Mouse (Mus musculus) limb, embryonic 11.5 days (tissue): ENCODE data around the gene Wdfy2. TPM values are rescaled to one million over a fixed set of nuclear protein-coding genes. Genes with fewer than 3 reads are reported as not detected.

Experiments
- ATAC-seq: fragments of 200-750 bp; cut with Nextera tagmentation; 2 replicates; pipeline ENCODE4 v1.8.0; 2017; ENCODE audit warnings: low read depth; ENCODE audit not compliant: insufficient number of reproducible peaks, low FRiP score, low TSS enrichment
- DNase-seq: peaks from one replicate; pipeline ENCODE4 v3.0.0-alpha.2; 2015; ENCODE audit warnings: low spot score
- H3K27ac ChIP-seq: fragments of 300-500 bp; sonication (generic); replicated peaks from 2 replicates; pipeline ENCODE4 v1.5.1; 2014; ENCODE audit warnings: low read depth, mild to moderate bottlenecking, low read length
- H3K27me3 ChIP-seq: fragments of 300-500 bp; sonication (generic); 2 replicates; pipeline ENCODE4 v1.6.1; 2014; ENCODE audit warnings: mild to moderate bottlenecking, low read length, mixed read lengths; ENCODE audit not compliant: control insufficient read depth, insufficient read depth
- H3K36me3 ChIP-seq: fragments of 300-500 bp; sonication (generic); 2 replicates; pipeline ENCODE4 v1.6.1; 2014; ENCODE audit warnings: mild to moderate bottlenecking, low read length, moderate library complexity, mixed read lengths; ENCODE audit not compliant: control insufficient read depth, insufficient read depth
- H3K4me1 ChIP-seq: fragments of 300-500 bp; sonication (generic); 2 replicates; pipeline ENCODE4 v1.6.1; 2014; ENCODE audit warnings: low read length, mixed read lengths; ENCODE audit not compliant: control insufficient read depth, insufficient read depth
- H3K4me2 ChIP-seq: fragments of 300-500 bp; sonication (generic); 2 replicates; pipeline ENCODE4 v1.6.1; 2014; ENCODE audit warnings: low read depth, mild to moderate bottlenecking, moderate library complexity; ENCODE audit not compliant: severe bottlenecking
- H3K4me3 ChIP-seq: fragments of 300-500 bp; sonication (generic); 2 replicates; pipeline ENCODE4 v1.5.1; 2014; ENCODE audit warnings: low read depth, low read length
- H3K9ac ChIP-seq: fragments of 300-500 bp; sonication (generic); 2 replicates; pipeline ENCODE4 v1.6.1; 2014; ENCODE audit warnings: mild to moderate bottlenecking, low read length
- H3K9me3 ChIP-seq: fragments of 300-500 bp; sonication (generic); 2 replicates; pipeline ENCODE4 v1.6.1; 2016; ENCODE audit warnings: low read length; ENCODE audit not compliant: control insufficient read depth
- WGBS: fragments of 180-500 bp; shearing (Covaris S2); extraction: QIAGEN DNeasy Blood & Tissue Kit; methylation state at CpG from one replicate; pipeline ENCODE4 v1.1.7; 2014; 5-methylcytosine and 5-hydroxymethylcytosine counted together
- polyA plus RNA-seq: library from polyadenylated mRNA; unstranded; fragments of >200 nt; fragmentation: Nextera tagmentation; extraction: Ambion mirVana; gene quantifications from 2 replicates; pipeline ENCODE4 v1.2.1, GENCODE M21; 2014

Gene Wdfy2
- polyA plus RNA-seq, 1 experiment from 2014 or later = 12.0 TPM

- Histone ChIP-seq H3K4me3 (no peak overlapping the region), H3K36me3 (no peaks in the 10 kb centered on the region), H3K4me1 (no peaks in the 10 kb centered on the region), H3K9ac (no peak overlapping the region), H3K27ac (no peak overlapping the region), H3K9me3 (no peaks in the 10 kb centered on the region; the same call in 1 of the 2 replicates), H3K4me2 (no peak overlapping the region), H3K27me3 (no peaks in the 10 kb centered on the region)
- no peak for DNase-seq
- WGBS = 49% methylated on average over 6 of the region's 6 CpGs
- ATAC-seq = no peak
Observed at GRCm38 (mm10) chr14:62850980-62851379, 13.5 kb downstream of the Wdfy2 start.

GRCm38 (mm10) chr14:62852840-62853239 lies 15.4 kb downstream of the Wdfy2 start:
- Histone ChIP-seq H3K9me3 (no peaks in the 10 kb centered on the region; the same call in 1 of the 2 replicates), H3K4me2 (no peak overlapping the region), H3K9ac (no peak overlapping the region), H3K27me3 (no peaks in the 10 kb centered on the region), H3K27ac (no peak overlapping the region), H3K4me3 (no peak overlapping the region), H3K36me3 (no peaks in the 10 kb centered on the region), H3K4me1 (no peaks in the 10 kb centered on the region)
- 71% methylated on average over 3 of the region's 3 CpGs for WGBS
- DNase-seq (no peak), ATAC-seq (no peak)

GRCm38 (mm10) chr14:62855077-62855835 lies 17.8 kb downstream of the Wdfy2 start:
- WGBS = 88% methylated on average over 18 of the region's 18 CpGs
- Histone ChIP-seq H3K27ac (no peak overlapping the region), H3K36me3 (no peaks in the 10 kb centered on the region), H3K27me3 (no peaks in the 10 kb centered on the region), H3K9ac (no peak overlapping the region), H3K4me2 (no peak overlapping the region), H3K4me1 (no peaks in the 10 kb centered on the region), H3K9me3 (no peaks in the 10 kb centered on the region), H3K4me3 (no peak overlapping the region)
- ATAC-seq (no peak), DNase-seq (no peak)

DNA sequence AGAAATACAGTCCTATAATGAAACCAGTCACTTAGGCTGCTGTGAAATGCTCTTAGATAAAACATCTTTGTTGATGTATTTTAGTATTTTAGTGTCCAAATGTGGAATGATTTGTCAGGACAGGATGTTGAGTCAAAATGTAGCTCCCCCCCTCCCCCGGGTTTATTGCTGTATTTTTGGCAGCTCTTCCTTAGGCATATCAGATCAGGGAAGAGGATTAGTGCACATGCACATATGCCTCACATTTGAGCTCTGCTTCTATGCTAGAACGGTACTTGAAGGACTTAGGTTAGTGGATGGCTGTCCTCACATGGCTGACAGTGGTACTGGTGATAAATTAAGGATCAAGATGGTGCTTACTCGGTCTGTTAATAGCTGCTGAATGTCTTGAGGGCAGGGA lies 18.4 kb downstream of the Wdfy2 start:
- WGBS = 81% methylated on average over 3 of the region's 3 CpGs
- ATAC-seq (no peak), DNase-seq (no peak)
- Histone ChIP-seq H3K4me1 (no peaks in the 10 kb centered on the region), H3K4me3 (no peak overlapping the region), H3K36me3 (no peaks in the 10 kb centered on the region), H3K9ac (no peak overlapping the region), H3K4me2 (no peak overlapping the region), H3K27ac (no peak overlapping the region), H3K27me3 (no peaks in the 10 kb centered on the region), H3K9me3 (no peaks in the 10 kb centered on the region)

DNA sequence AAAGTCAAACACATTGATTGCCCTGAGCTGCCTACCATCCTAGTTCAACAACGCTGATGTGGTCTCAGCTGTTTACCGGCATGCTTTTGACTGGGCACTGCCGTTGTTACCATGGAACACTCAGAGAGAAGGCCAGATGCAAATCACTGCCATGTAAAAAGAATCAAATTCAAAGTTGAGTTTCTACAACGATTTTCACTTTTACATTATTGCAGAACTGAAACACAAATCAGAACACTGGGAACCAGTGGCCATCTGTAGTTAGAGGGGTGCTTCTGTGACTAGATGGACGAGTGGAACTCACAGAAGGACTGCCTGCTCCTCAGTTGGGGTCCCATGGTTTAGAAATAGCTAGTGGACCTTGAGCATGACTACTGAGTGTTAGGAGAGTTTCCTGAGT lies 19.0 kb downstream of the Wdfy2 start:
- H3K36me3 ChIP-seq = no peaks in the 10 kb centered on the region
- no peak overlapping the region for H3K27ac ChIP-seq
- H3K27me3 ChIP-seq = no peaks in the 10 kb centered on the region
- H3K4me2 ChIP-seq = no peak overlapping the region
- H3K4me1 ChIP-seq = no peaks in the 10 kb centered on the region
- no peak for DNase-seq
- H3K9ac ChIP-seq = no peak overlapping the region
- WGBS = 87% methylated on average over 5 of the region's 5 CpGs
- H3K9me3 ChIP-seq = no peaks in the 10 kb centered on the region
- no peak overlapping the region for H3K4me3 ChIP-seq
- ATAC-seq = no peak

- no peak overlapping the region for H3K27ac ChIP-seq
- no peak overlapping the region for H3K9ac ChIP-seq
- H3K9me3 ChIP-seq = no peaks in the 10 kb centered on the region
- DNase-seq = no peak
- H3K4me3 ChIP-seq = no peak overlapping the region
- H3K4me1 ChIP-seq = no peaks in the 10 kb centered on the region
- 64% methylated on average over 4 of the region's 4 CpGs for WGBS
- H3K27me3 ChIP-seq = no peaks in the 10 kb centered on the region
- no peak for ATAC-seq
- H3K4me2 ChIP-seq = no peak overlapping the region
- no peaks in the 10 kb centered on the region for H3K36me3 ChIP-seq
Observed at GRCm38 (mm10) chr14:62857879-62858278, 20.4 kb downstream of the Wdfy2 start.

DNA sequence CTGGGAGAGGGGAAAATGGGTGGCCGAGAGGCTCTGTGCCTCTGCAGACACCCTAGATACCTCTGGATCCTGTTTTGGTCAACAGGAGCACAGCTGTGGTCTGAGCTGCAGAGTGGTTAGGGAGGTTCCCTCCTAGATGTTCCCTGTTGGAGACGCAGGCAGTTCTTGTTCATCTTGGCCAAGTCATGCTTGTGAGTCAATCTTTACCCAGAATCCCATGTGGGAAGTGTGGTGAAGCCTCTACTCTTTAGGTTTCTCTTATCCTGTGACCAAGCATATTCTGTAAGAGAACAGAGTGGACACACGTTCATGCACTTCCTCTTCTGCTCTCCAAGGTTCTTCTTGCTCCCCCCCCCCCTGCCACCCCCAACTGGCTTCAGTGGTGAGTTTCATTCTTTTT lies 20.8 kb downstream of the Wdfy2 start:
- no peak overlapping the region for H3K4me3 ChIP-seq
- no peak overlapping the region for H3K4me2 ChIP-seq
- no peaks in the 10 kb centered on the region for H3K4me1 ChIP-seq
- no peaks in the 10 kb centered on the region for H3K36me3 ChIP-seq
- WGBS = 83% methylated on average over 3 of the region's 3 CpGs
- no peaks in the 10 kb centered on the region for H3K27me3 ChIP-seq
- no peaks in the 10 kb centered on the region for H3K9me3 ChIP-seq
- ATAC-seq (no peak), DNase-seq (no peak)
- H3K9ac ChIP-seq = no peak overlapping the region
- H3K27ac ChIP-seq = no peak overlapping the region

GRCm38 (mm10) chr14:62862564-62862963 lies 25.1 kb downstream of the Wdfy2 start:
- Histone ChIP-seq H3K4me2 (no peak overlapping the region), H3K27me3 (no peaks in the 10 kb centered on the region), H3K4me3 (no peak overlapping the region), H3K36me3 (no peaks in the 10 kb centered on the region), H3K27ac (no peak overlapping the region), H3K4me1 (no peaks in the 10 kb centered on the region), H3K9me3 (no peaks in the 10 kb centered on the region), H3K9ac (no peak overlapping the region)
- WGBS = 90% methylated on average over 5 of the region's 5 CpGs
- DNase-seq = no peak
- ATAC-seq = no peak

DNA sequence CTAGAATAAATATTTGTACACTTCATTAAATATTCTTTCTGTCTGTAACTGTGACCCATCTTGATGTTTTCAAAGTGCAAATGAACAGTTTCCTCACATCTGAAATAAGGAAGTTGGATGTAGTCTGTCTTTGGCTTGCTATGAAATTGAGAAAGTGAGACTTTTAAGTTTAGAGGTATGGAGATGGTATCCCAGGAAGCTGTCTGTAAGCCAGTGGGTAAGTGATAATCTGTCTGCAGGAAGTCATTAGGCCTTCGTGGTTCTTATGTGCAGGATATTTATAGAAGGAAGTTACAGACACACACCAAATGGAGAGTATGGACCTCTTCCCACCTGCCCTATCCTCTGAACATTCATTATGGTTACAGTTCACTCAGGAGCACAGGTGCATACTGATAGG lies 26.8 kb downstream of the Wdfy2 start:
- no peak for DNase-seq
- no peaks in the 10 kb centered on the region for H3K36me3 ChIP-seq
- no peaks in the 10 kb centered on the region for H3K27me3 ChIP-seq
- ATAC-seq = no peak
- 53% methylated on average over 1 of the region's 1 CpGs for WGBS
- no peak overlapping the region for H3K27ac ChIP-seq
- H3K4me1 ChIP-seq = no peaks in the 10 kb centered on the region
- no peak overlapping the region for H3K4me3 ChIP-seq
- no peak overlapping the region for H3K4me2 ChIP-seq
- no peaks in the 10 kb centered on the region for H3K9me3 ChIP-seq
- H3K9ac ChIP-seq = no peak overlapping the region
